Mouse (Mus musculus): ENCODE measurements around the gene A830018L16Rik.

DNA sequence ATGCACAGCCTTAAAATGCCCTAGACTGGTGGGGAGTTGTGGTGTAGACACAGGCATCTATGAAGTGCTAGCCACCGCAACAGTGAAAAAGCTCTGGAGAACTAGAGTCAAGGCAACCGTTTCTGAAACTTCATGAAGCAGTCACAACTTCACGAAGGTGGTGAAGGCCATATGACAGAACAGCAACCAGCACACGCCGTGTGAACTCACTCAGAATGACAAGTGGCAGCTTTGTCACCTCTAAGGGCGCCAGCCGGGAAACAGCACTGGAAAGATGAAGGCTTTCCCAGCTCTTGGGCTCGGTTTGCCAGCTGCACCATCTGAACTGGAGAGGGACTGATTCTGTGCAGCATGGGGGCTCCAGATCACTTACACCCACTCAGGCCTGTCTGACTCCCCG lies 523.1 kb downstream of the A830018L16Rik start:
- no peak for TF ChIP-seq EP300 (IDR thresholded peaks at IDR 0.05; ENCODE audit: low read depth)
- TF ChIP-seq CTCF (IDR thresholded peaks at IDR 0.05; ENCODE audit: low read depth), result no peak
